ENCODE assay signal across 8 mouse cellular contexts in the genomic region with DNA sequence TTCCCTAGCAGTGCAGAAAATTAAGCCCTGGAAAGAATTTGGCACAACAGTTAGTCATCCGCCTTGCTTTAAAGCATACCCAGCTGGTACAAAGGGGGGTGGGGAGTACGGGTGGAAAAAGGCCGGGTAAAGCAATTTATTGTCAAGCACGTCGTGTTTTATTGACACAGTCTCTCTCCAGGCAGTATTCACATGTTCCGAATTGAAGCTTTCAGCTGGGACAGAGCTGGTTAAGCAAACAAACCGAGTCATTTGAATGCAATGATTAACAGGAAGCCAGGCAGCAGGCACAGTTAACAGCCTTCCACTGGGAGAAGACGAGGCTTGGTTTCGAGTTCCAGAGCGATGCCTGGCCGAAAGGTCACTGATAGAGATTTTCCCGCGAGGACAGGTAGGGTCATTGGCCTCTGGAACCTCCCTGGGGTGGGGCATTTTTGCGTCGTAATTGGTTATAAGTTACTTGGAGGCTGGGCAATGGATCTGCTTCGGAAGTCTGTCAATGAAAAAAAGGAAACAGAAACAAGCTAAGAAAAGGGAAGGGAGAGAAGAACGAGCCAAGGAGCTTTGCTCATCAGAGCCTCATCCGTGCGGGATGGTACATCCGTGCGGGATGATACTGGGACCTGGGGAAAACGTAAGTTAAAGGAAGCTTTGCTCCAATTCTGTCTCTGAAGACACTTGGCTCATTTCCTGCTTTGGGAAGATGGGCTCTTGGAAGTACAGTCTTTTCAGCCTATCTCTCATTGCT. TPM values are rescaled to one million over a fixed set of nuclear protein-coding genes. Genes with fewer than 3 reads are reported as not detected.
DNase-seq lines count a peak whose midpoint lies in the region; ATAC-seq and TF ChIP-seq lines count a peak whose summit lies in the region.

TSS of gene Gcnt2 (plus strand) at position 103 of the 748 bp plus-strand sequence.

- H3K4me2 ChIP-seq in heart, embryonic 12.5 days, result peak within 1 kb of the TSS; percentile 56
- H3K4me2 ChIP-seq in liver, embryonic 12.5 days, result peak within 1 kb of the TSS; percentile 47
- H3K4me2 ChIP-seq in neural tube, embryonic 12.5 days (replicated peaks), result peak within 1 kb of the TSS; percentile 42

- H3K4me1 ChIP-seq in ES-E14 (ENCODE audit: control insufficient read depth in 2 of 2, insufficient read depth in 2 of 2, low read length in 2 of 2, poor library complexity in 1 of 2), result peaks cover 10 to 17% of the 10 kb centered on the region in 2 experiments
- peaks cover 17% of the 10 kb centered on the region; the same call in 1 of the 2 replicates for H3K4me1 ChIP-seq in heart, embryonic 12.5 days (replicated peaks)
- H3K4me1 ChIP-seq in liver, embryonic 12.5 days, result no peaks in the 10 kb centered on the region; the same call in 1 of the 2 replicates
- peaks cover 5% of the 10 kb centered on the region for H3K4me1 ChIP-seq in neural tube, embryonic 12.5 days

- H3K9me3 ChIP-seq in ES-E14 (ENCODE audit: control insufficient read depth, insufficient read depth, low read depth, low read length), result no peaks in the 10 kb centered on the region
- H3K9me3 ChIP-seq in heart, embryonic 12.5 days (replicated peaks), result no peaks in the 10 kb centered on the region
- H3K9me3 ChIP-seq in liver, embryonic 12.5 days (replicated peaks), result no peaks in the 10 kb centered on the region
- no peaks in the 10 kb centered on the region for H3K9me3 ChIP-seq in neural tube, embryonic 12.5 days

- H3K27me3 ChIP-seq in heart, embryonic 12.5 days (replicated peaks), result no peaks in the 10 kb centered on the region
- no peaks in the 10 kb centered on the region for H3K27me3 ChIP-seq in liver, embryonic 12.5 days (replicated peaks)
- H3K27me3 ChIP-seq in neural tube, embryonic 12.5 days (replicated peaks), result no peaks in the 10 kb centered on the region

- in situ Hi-C loops in ES-E14 (cut with MboI; ENCODE audit: low sequenced_read_pairs in 2 of 2, unreplicated experiment in 2 of 2), result no loop called here

- H3K36me3 ChIP-seq in ES-E14 (ENCODE audit: control insufficient read depth, insufficient read depth, low read length, poor library complexity, severe bottlenecking), result no peaks in the 10 kb centered on the region
- H3K36me3 ChIP-seq in heart, embryonic 12.5 days, result no peaks in the 10 kb centered on the region
- H3K36me3 ChIP-seq in liver, embryonic 12.5 days, result no peaks in the 10 kb centered on the region
- H3K36me3 ChIP-seq in neural tube, embryonic 12.5 days, result no peaks in the 10 kb centered on the region

- TF ChIP-seq CTCF in brain, embryonic 14.5 days (IDR thresholded peaks at IDR 0.05; ENCODE audit: borderline replicate concordance, extremely low read depth, insufficient read depth, insufficient read length), result no peak

- TF ChIP-seq POLR2A in brain, embryonic 14.5 days (IDR thresholded peaks at IDR 0.05; ENCODE audit: borderline replicate concordance, extremely low read depth, insufficient read depth, insufficient read length, poor library complexity, severe bottlenecking), result no peak

- peak; percentile 9; the same call in 1 of the 2 replicates for ATAC-seq in heart, embryonic 12.5 days (ENCODE audit: insufficient number of reproducible peaks, low FRiP score)
- peak; percentile 70; the same call in 1 of the 2 replicates for ATAC-seq in liver, embryonic 12.5 days
- 0 out of 2 replicates have a peak, but pooled peaks have one; percentile 21 for ATAC-seq in neural tube, embryonic 12.5 days (ENCODE audit: low FRiP score, low read depth)

- DNase-seq in ES-E14 (ENCODE audit: low read depth, low spot score), result no peak
- peak; percentile 71 for DNase-seq in brain, embryonic 14.5 days (ENCODE audit: low read depth)
- DNase-seq in kidney, postnatal 10 days, result peak; percentile 69
- DNase-seq in thymus, postnatal 25 days, result no peak
- no peak for DNase-seq in spleen, adult 18-20 months

- peak within 1 kb of the TSS; percentile 22 to 37 for H3K4me3 ChIP-seq in ES-E14 (ENCODE audit: insufficient read depth in 1 of 2, low read depth in 1 of 2, low read length in 2 of 2, poor library complexity in 1 of 2, severe bottlenecking in 1 of 2)
- H3K4me3 ChIP-seq in heart, embryonic 12.5 days, result peak within 1 kb of the TSS; percentile 29
- H3K4me3 ChIP-seq in liver, embryonic 12.5 days, result peak within 1 kb of the TSS; percentile 27
- no peak within 1 kb of the TSS for H3K4me3 ChIP-seq in neural tube, embryonic 12.5 days

- no peak within 1 kb of the TSS; the same call in 1 of the 2 replicates for H3K9ac ChIP-seq in ES-E14 (ENCODE audit: insufficient read depth, low read depth, low read length, poor library complexity, severe bottlenecking)
- no peak within 1 kb of the TSS for H3K9ac ChIP-seq in heart, embryonic 12.5 days
- 0 out of 2 replicates have a peak within 1 kb of the TSS, but pooled peaks have one; percentile 15 for H3K9ac ChIP-seq in liver, embryonic 12.5 days
- H3K9ac ChIP-seq in neural tube, embryonic 12.5 days, result no peak within 1 kb of the TSS

- no peak within 1 kb of the TSS for H3K27ac ChIP-seq in ES-E14 (ENCODE audit: insufficient read depth, low read depth, low read length, poor library complexity, severe bottlenecking)
- no peak within 1 kb of the TSS for H3K27ac ChIP-seq in heart, embryonic 12.5 days (ENCODE audit: poor library complexity, severe bottlenecking)
- no peak within 1 kb of the TSS for H3K27ac ChIP-seq in liver, embryonic 12.5 days
- no peak within 1 kb of the TSS for H3K27ac ChIP-seq in neural tube, embryonic 12.5 days

- 41% methylated on average over 22 of the region's 22 CpGs for WGBS in heart, embryonic 12.5 days
- 30% methylated on average over 22 of the region's 22 CpGs for WGBS in liver, embryonic 12.5 days (ENCODE audit: insufficient replicate concordance)
- 41% methylated on average over 22 of the region's 22 CpGs for WGBS in neural tube, embryonic 12.5 days

TF ChIP-seq in ES-E14, 5 proteins besides CTCF, POLR2A, EP300 and RAD21:
- TF ChIP-seq ZC3H11A (IDR thresholded peaks at IDR 0.05; ENCODE audit: borderline replicate concordance, low read depth, low read length), result no peak

RNA-seq across cellular contexts. Expression of gene Gcnt2, which starts in this region (rescaled TPM):
- 21.8 and 35.6 TPM in 2 replicates for total RNA-seq in ES-E14 (2012; rRNA removed)
- 2.0 and 4.2 TPM in 2 replicates for polyA plus RNA-seq in brain, embryonic 14.5 days (2012; rRNA removed)
- polyA plus RNA-seq in heart, embryonic 12.5 days (2016; fragmentation: Nextera tagmentation; extraction: Ambion mirVana), result 3.7 and 3.9 TPM in 2 replicates
- 1.5 TPM in 2 replicates for polyA plus RNA-seq in liver, embryonic 12.5 days (2016; fragmentation: Nextera tagmentation; extraction: Ambion mirVana)
- 4.7 and 4.8 TPM in 2 replicates for polyA plus RNA-seq in neural tube, embryonic 12.5 days (2016; fragmentation: Nextera tagmentation; extraction: Ambion mirVana)

Comparison
In these comparisons a context has a peak if more than half of its experiments do, and no peak if none do; other contexts are left out.
1. DNase-seq: peak in brain, embryonic 14.5 days (single experiment) and kidney, postnatal 10 days (single experiment); none in ES-E14 (single experiment), thymus, postnatal 25 days (single experiment) and spleen, adult 18-20 months (0 of 2).
2. ATAC-seq: peak in every context shown above with its lines; median percentile 70 in liver, embryonic 12.5 days; 21 in neural tube, embryonic 12.5 days; 9 in heart, embryonic 12.5 days.
3. Peak in every context shown above with its lines, with median percentiles within 50 percentile points of each other: H3K4me2 ChIP-seq.